Mouse (Mus musculus): Measurements from ENCODE around the gene Ubn1.

Gene Ubn1

GRCm38 (mm10) chr16:5049774-5050234 lies at the start of gene Ubn1, which contains the start of gene Glyr1:
Gene Ubn1 (plus strand): TSS chr16:5050057.
Gene Glyr1 (minus strand): TSS chr16:5049863.
- peak; percentile 100 for DNase-seq (ENCODE audit: low read depth, low spot score)

GRCm38 (mm10) chr16:5000611-5001010 lies 49.2 kb upstream of the Ubn1 start:
- DNase-seq (ENCODE audit: low read depth, low spot score), result no peak

- DNase-seq (ENCODE audit: low read depth, low spot score), result no peak
Observed at GRCm38 (mm10) chr16:5007067-5007466, 42.8 kb upstream of the Ubn1 start, which contains the start of gene Smim22. Gene Smim22 (plus strand): TSS chr16:5007288.

GRCm38 (mm10) chr16:5007492-5007891 lies 42.4 kb upstream of the Ubn1 start:
- DNase-seq (ENCODE audit: low read depth, low spot score), result no peak

- DNase-seq (ENCODE audit: low read depth, low spot score), result no peak
Observed at GRCm38 (mm10) chr16:5008076-5008475, 41.8 kb upstream of the Ubn1 start.

GRCm38 (mm10) chr16:5010371-5010935 lies 39.4 kb upstream of the Ubn1 start:
- DNase-seq (ENCODE audit: low read depth, low spot score), result peak; percentile 53

- no peak for DNase-seq (ENCODE audit: low read depth, low spot score)
Observed at GRCm38 (mm10) chr16:5011285-5011684, 38.6 kb upstream of the Ubn1 start.

GRCm38 (mm10) chr16:5012036-5013005 lies 37.5 kb upstream of the Ubn1 start:
- DNase-seq (ENCODE audit: low read depth, low spot score), result no peak

GRCm38 (mm10) chr16:5013054-5013838 lies 36.6 kb upstream of the Ubn1 start, which contains the start of gene Rogdi:
Gene Rogdi (minus strand): TSS chr16:5013553.
- DNase-seq (ENCODE audit: low read depth, low spot score), result peak; percentile 100

GRCm38 (mm10) chr16:5014578-5014977 lies 35.3 kb upstream of the Ubn1 start:
- DNase-seq (ENCODE audit: low read depth, low spot score), result no peak

GRCm38 (mm10) chr16:5024021-5024420 lies 25.8 kb upstream of the Ubn1 start:
- DNase-seq (ENCODE audit: low read depth, low spot score), result no peak

- DNase-seq (ENCODE audit: low read depth, low spot score), result peak; percentile 19
Observed at GRCm38 (mm10) chr16:5029847-5030246, 20.0 kb upstream of the Ubn1 start.

GRCm38 (mm10) chr16:5035591-5035990 lies 14.3 kb upstream of the Ubn1 start:
- no peak for DNase-seq (ENCODE audit: low read depth, low spot score)

- DNase-seq (ENCODE audit: low read depth, low spot score), result no peak
Observed at GRCm38 (mm10) chr16:5036649-5037234, 13.1 kb upstream of the Ubn1 start.

- no peak for DNase-seq (ENCODE audit: low read depth, low spot score)
Observed at GRCm38 (mm10) chr16:5045322-5045721, 4.5 kb upstream of the Ubn1 start.

GRCm38 (mm10) chr16:5049182-5049773 lies 579 bp upstream of the Ubn1 start:
- DNase-seq (ENCODE audit: low read depth, low spot score), result no peak

- peak; percentile 76 for DNase-seq (ENCODE audit: low read depth, low spot score)
Observed at GRCm38 (mm10) chr16:5050251-5051110, 624 bp downstream of the Ubn1 start.

- DNase-seq (ENCODE audit: low read depth, low spot score), result peak; percentile 78
Observed at GRCm38 (mm10) chr16:5058114-5058513, 8.3 kb downstream of the Ubn1 start.

- DNase-seq (ENCODE audit: low read depth, low spot score), result no peak
Observed at GRCm38 (mm10) chr16:5063472-5063871, 13.6 kb downstream of the Ubn1 start.

GRCm38 (mm10) chr16:5070321-5070720 lies 20.5 kb downstream of the Ubn1 start:
- peak; percentile 43 for DNase-seq (ENCODE audit: low read depth, low spot score)

All from 3T3-L1 (cell line).